Mouse (Mus musculus) heart, embryonic 11.5 days (tissue): Measurements from ENCODE around the gene Ccdc186. TPM values are rescaled to one million over a fixed set of nuclear protein-coding genes. Genes with fewer than 3 reads are reported as not detected.
A peak's percentile ranks its signal among the peaks of the same experiment; 100 is the strongest.

Experiments
- ATAC-seq: fragments of 200-750 bp; cut with Nextera tagmentation; replicated peaks from 2 replicates; pipeline ENCODE4 v1.8.0; 2017; ENCODE audit warnings: moderate library complexity; ENCODE audit not compliant: insufficient number of reproducible peaks, low FRiP score, low TSS enrichment
- H3K27ac ChIP-seq: fragments of 300-500 bp; sonication (generic); 2 replicates; pipeline ENCODE4 v1.5.1; 2014; ENCODE audit warnings: mild to moderate bottlenecking, low read depth, low read length
- H3K27me3 ChIP-seq: fragments of 300-500 bp; sonication (generic); 2 replicates; pipeline ENCODE4 v1.6.1; 2014; ENCODE audit warnings: mild to moderate bottlenecking, low read length, mixed read lengths; ENCODE audit not compliant: control insufficient read depth, insufficient read depth
- H3K36me3 ChIP-seq: fragments of 300-500 bp; sonication (generic); 2 replicates; pipeline ENCODE4 v1.6.1; 2014; ENCODE audit warnings: mild to moderate bottlenecking, low read length, moderate library complexity, mixed read lengths; ENCODE audit not compliant: control insufficient read depth, insufficient read depth
- H3K4me1 ChIP-seq: fragments of 300-500 bp; sonication (generic); 2 replicates; pipeline ENCODE4 v1.6.1; 2014; ENCODE audit warnings: low read length; ENCODE audit not compliant: control insufficient read depth, insufficient read depth
- H3K4me2 ChIP-seq: fragments of 300-500 bp; sonication (generic); 2 replicates; pipeline ENCODE4 v1.6.1; 2014; ENCODE audit warnings: mild to moderate bottlenecking, moderate library complexity
- H3K4me3 ChIP-seq: fragments of 300-500 bp; sonication (generic); 2 replicates; pipeline ENCODE4 v1.5.1; 2014; ENCODE audit warnings: low read depth, low read length
- H3K9ac ChIP-seq: fragments of 300-500 bp; sonication (generic); 2 replicates; pipeline ENCODE4 v1.6.1; 2014; ENCODE audit warnings: mild to moderate bottlenecking, low read depth, low read length, moderate library complexity
- H3K9me3 ChIP-seq: fragments of 300-500 bp; sonication (generic); replicated peaks from 2 replicates; pipeline ENCODE4 v1.6.1; 2016; ENCODE audit warnings: low read length; ENCODE audit not compliant: control insufficient read depth
- WGBS: fragments of 180-500 bp; shearing (Covaris S2); extraction: QIAGEN DNeasy Blood & Tissue Kit; methylation state at CpG from one replicate; pipeline ENCODE4 v1.1.7; 2014; ENCODE audit not compliant: insufficient replicate concordance; 5-methylcytosine and 5-hydroxymethylcytosine counted together
- polyA plus RNA-seq: library from polyadenylated mRNA; unstranded; fragments of >200 nt; fragmentation: Nextera tagmentation; extraction: Ambion mirVana; gene quantifications from 2 replicates; pipeline ENCODE4 v1.2.1, GENCODE M21; 2014

Ccdc186 gene
- 15.5 and 16.5 TPM in 2 replicates for polyA plus RNA-seq

GRCm38 (mm10) chr19:56821798-56822447 lies at the start of gene Ccdc186:
Ccdc186 (minus strand) TSS chr19:56822190.
- Histone ChIP-seq H3K4me2 (peak within 1 kb of the TSS; percentile 82), H3K4me3 (peak within 1 kb of the TSS; percentile 90), H3K9me3 (no peaks in the 10 kb centered on the region), H3K4me1 (peaks cover 27% of the 10 kb centered on the region), H3K27me3 (peaks cover 9% of the 10 kb centered on the region), H3K9ac (peak within 1 kb of the TSS; percentile 94), H3K36me3 (no peaks in the 10 kb centered on the region), H3K27ac (peak within 1 kb of the TSS; percentile 81)
- under 1% methylated on average over 71 of the region's 79 CpGs for WGBS
- ATAC-seq: peak; percentile 98

GRCm38 (mm10) chr19:56867701-56868100 lies 45.7 kb upstream of the Ccdc186 start:
- no peak overlapping the region for H3K4me2 ChIP-seq
- no peak overlapping the region for H3K27ac ChIP-seq
- H3K36me3 ChIP-seq: no peaks in the 10 kb centered on the region
- no peak for ATAC-seq
- H3K4me1 ChIP-seq: no peaks in the 10 kb centered on the region
- H3K9ac ChIP-seq: no peak overlapping the region
- 65% methylated on average over 4 of the region's 4 CpGs for WGBS
- H3K27me3 ChIP-seq: peaks cover 10% of the 10 kb centered on the region
- no peaks in the 10 kb centered on the region for H3K9me3 ChIP-seq
- no peak overlapping the region for H3K4me3 ChIP-seq

- no peaks in the 10 kb centered on the region for H3K36me3 ChIP-seq
- H3K27ac ChIP-seq: peak overlapping the region; percentile 46; the same call in 1 of the 2 replicates
- peaks cover 7% of the 10 kb centered on the region for H3K4me1 ChIP-seq
- no peaks in the 10 kb centered on the region for H3K27me3 ChIP-seq
- H3K9me3 ChIP-seq: no peaks in the 10 kb centered on the region
- 19% methylated on average over 5 of the region's 5 CpGs for WGBS
- H3K9ac ChIP-seq: no peak overlapping the region
- H3K4me3 ChIP-seq: no peak overlapping the region
- ATAC-seq: no peak; the same call in 1 of the 2 replicates
- H3K4me2 ChIP-seq: no peak overlapping the region
Measured at GRCm38 (mm10) chr19:56856455-56856854, 34.5 kb upstream of the Ccdc186 start.

GRCm38 (mm10) chr19:56852590-56852989 lies 30.6 kb upstream of the Ccdc186 start:
- no peak overlapping the region for H3K27ac ChIP-seq
- no peak overlapping the region for H3K9ac ChIP-seq
- no peaks in the 10 kb centered on the region for H3K27me3 ChIP-seq
- no peak overlapping the region for H3K4me3 ChIP-seq
- H3K4me1 ChIP-seq: peaks cover 7% of the 10 kb centered on the region
- H3K4me2 ChIP-seq: no peak overlapping the region
- ATAC-seq: no peak
- no peaks in the 10 kb centered on the region for H3K36me3 ChIP-seq
- no peaks in the 10 kb centered on the region for H3K9me3 ChIP-seq

- no peak for ATAC-seq
- WGBS: 85% methylated on average over 12 of the region's 12 CpGs
- Histone ChIP-seq H3K27ac (no peak overlapping the region), H3K4me3 (no peak overlapping the region), H3K4me1 (no peaks in the 10 kb centered on the region), H3K4me2 (no peak overlapping the region), H3K9ac (no peak overlapping the region), H3K36me3 (no peaks in the 10 kb centered on the region), H3K27me3 (no peaks in the 10 kb centered on the region), H3K9me3 (no peaks in the 10 kb centered on the region)
Measured at GRCm38 (mm10) chr19:56842974-56843373, 21.0 kb upstream of the Ccdc186 start.

- H3K4me1 ChIP-seq: no peaks in the 10 kb centered on the region
- ATAC-seq: no peak
- H3K4me3 ChIP-seq: no peak overlapping the region
- no peak overlapping the region for H3K27ac ChIP-seq
- no peaks in the 10 kb centered on the region for H3K36me3 ChIP-seq
- no peak overlapping the region for H3K4me2 ChIP-seq
- H3K9ac ChIP-seq: no peak overlapping the region
- WGBS: 73% methylated on average over 17 of the region's 17 CpGs
- no peaks in the 10 kb centered on the region for H3K9me3 ChIP-seq
- H3K27me3 ChIP-seq: no peaks in the 10 kb centered on the region
Measured at GRCm38 (mm10) chr19:56838942-56839706, 17.1 kb upstream of the Ccdc186 start.

- ATAC-seq: no peak
- no peak overlapping the region for H3K9ac ChIP-seq
- no peaks in the 10 kb centered on the region for H3K9me3 ChIP-seq
- H3K27ac ChIP-seq: no peak overlapping the region
- no peak overlapping the region for H3K4me3 ChIP-seq
- no peak overlapping the region for H3K4me2 ChIP-seq
- WGBS: 78% methylated on average over 9 of the region's 9 CpGs
- H3K27me3 ChIP-seq: no peaks in the 10 kb centered on the region
- no peaks in the 10 kb centered on the region for H3K36me3 ChIP-seq
- no peaks in the 10 kb centered on the region for H3K4me1 ChIP-seq
Measured at GRCm38 (mm10) chr19:56835340-56835739, 13.3 kb upstream of the Ccdc186 start.

GRCm38 (mm10) chr19:56830163-56830562 lies 8.2 kb upstream of the Ccdc186 start:
- Histone ChIP-seq H3K27me3 (peaks cover 9% of the 10 kb centered on the region), H3K27ac (no peak overlapping the region), H3K36me3 (no peaks in the 10 kb centered on the region), H3K9me3 (no peaks in the 10 kb centered on the region), H3K9ac (no peak overlapping the region), H3K4me2 (no peak overlapping the region), H3K4me3 (no peak overlapping the region), H3K4me1 (no peaks in the 10 kb centered on the region; the same call in 1 of the 2 replicates)
- WGBS: 89% methylated on average over 4 of the region's 4 CpGs
- no peak for ATAC-seq
